Mouse (Mus musculus) cerebellum, adult 9-10 months (tissue): ENCODE measurements around the gene Syne1.

Experiments
- DNase-seq: peaks from one replicate; pipeline ENCODE4 v3.0.0; 2022

Syne1 gene

DNA sequence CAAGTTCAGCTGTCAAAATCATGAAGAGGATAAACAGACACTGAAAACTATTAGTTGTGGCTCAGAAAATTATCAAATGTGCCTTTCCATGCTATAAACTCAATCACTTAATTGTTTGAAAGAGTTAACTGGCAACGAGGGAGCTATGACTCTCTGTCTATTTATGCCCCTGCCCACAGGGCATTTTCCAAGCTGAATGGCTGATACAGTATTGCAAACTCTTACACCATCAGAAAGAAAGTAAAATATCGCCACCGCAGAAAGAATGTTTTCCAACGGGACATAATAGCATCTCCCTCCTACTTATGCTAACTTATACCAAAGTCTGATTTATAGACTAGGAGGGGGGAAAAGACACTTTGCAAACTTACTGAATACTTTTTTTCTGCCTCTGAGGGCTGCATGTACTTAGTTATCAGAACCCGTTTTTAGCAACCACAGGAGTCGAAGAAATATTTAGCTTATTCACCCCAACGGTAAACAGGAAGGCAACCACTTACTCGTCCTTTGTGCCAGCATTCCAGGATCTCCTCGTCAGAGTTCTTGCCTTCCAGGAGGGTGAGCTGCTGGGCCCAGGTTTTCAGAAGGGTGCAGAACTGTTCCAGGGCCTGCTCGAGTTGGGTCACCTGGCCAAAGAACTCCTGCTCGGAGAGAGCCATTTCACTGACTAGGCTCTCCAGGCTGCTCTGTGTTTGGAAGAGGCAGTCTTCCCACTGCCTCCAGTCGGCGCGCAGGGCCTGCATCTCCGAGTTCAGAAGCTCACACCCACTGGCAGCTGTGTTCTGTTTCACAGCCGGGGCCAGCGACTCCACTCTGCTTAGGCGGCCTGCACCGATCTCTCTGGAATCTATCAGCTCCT lies 262.3 kb downstream of the Syne1 start:
- DNase-seq, result no peak

DNA sequence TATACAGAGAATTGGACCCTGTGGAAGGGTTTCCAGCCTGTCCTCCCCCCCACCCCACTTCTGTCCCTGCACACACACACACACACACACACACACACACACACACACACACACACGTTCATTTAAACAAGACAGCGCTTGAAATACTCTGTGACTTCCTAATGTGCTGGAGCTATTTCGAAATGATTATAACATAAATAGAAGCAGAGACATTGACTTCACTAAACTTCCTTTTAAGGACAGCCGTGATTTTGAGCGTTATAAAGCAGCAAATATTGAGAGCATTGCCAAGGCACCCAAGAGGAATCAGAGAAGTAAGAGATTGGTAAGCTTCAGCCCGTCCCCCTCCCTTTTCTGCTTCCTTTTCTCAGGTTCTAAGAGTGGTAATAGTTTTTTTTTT lies 263.0 kb downstream of the Syne1 start:
- no peak for DNase-seq

DNA sequence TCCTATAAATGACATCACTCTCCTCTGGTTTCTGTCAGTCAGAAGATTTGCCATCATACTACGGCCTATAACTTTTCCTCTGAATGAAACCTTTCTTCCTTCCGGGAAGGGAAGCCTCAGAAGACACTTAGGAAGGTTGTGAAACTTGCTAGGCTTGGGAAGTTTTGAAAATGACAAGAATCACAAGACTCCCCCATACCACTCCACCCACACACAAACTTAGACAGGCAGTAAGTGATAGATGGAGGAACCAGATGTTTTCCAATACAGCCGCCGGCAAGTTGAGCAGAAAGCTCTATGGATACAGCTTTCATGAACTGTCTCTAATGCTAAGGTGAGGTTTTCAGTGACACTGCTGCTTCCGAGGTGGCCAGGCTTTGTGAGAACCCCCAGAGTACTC lies 275.5 kb downstream of the Syne1 start:
- no peak for DNase-seq

DNA sequence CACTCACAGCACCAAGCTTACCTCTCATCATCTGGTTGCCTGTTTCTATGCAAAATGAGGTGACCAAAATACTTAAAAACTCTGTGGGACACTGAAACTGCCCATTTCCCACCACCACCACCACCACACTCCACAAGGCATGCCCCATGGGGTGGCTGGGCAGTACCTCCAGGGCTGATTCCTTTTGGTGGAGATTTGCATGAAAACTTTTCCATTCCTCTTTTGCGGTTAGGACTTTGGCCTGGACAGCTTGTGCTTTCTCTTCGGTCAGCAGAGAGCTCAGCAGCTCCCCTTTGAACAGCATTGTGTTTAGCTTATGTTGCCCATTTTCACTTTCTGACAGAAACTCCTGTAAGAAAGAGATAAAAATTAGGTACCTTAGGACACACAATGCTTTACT lies 280.6 kb downstream of the Syne1 start:
- DNase-seq, result no peak

DNA sequence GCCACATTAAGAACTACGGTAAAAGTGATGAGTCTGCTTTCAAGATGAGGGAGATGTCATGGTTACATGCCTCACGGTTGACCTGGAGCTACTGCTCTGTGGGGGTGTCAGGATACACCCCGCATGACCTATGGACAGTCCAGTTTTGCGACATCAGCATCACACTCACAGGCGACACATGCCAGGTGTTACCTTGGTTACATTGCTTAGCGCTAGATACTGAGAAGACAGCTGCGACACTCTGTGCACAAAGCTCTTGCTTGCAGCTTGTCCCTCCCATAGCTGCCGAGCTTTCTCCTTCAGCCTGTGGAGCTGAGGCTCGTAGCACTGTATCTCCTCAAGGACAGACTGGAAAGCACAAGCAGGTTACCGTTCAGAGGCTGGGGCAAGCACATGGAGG lies 286.9 kb downstream of the Syne1 start:
- no peak for DNase-seq

DNA sequence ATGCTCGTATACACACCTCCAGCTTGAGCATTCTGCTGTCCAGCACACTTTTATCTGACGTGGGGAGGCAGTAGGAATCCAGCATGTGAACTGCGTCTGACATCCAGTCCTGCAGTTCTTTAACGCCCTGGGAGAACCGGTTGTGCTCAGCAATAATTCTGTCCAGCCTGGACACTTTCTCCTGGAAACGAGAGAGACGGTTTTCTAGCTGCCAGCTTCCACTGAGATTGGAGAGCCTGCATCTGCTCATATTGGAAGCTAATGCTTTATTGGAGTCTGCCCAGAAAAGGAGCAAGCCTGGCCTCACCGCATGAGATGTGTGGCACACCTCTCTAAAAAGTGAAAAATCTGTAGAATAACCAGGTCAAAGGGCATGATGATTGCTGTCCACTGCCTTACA lies 288.6 kb downstream of the Syne1 start:
- peak; percentile 87 for DNase-seq

DNA sequence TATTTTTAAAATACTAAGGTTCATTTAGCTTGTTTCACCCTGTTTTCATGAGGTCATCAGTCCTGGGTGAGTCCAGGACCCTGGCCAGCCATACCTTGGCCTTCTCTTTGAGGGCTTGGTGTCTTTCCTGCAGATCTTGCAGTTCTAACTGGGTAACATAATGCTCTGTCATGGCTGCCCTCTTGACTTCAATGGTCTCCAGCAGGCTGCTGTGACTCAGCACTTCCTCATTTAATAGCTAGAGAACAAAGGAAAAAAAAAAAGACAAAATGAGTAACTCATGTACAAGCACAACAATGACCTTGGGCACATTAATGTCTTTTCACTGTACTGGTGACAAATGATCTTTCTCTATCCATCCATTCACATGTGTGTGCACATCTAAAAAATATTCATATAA lies 294.6 kb downstream of the Syne1 start:
- DNase-seq, result no peak

DNA sequence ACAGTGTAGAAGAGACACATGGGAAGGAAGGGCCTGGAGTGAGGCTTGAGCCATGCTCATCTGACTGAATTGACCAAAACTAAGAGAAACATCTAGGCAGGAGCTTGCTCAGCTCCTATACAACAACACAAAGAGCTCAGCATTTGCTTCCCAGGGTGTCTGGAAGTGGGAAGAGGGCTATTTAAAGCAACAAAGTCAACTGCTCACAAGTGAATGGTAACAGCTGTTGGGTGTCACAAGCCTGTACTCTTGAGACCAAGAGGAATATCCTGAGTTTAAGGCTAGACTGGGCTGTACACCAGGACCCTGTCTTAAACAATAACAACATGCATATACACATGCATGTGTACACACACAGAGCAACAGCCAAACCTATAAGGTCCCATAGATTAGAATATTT lies 297.5 kb downstream of the Syne1 start:
- DNase-seq, result no peak

DNA sequence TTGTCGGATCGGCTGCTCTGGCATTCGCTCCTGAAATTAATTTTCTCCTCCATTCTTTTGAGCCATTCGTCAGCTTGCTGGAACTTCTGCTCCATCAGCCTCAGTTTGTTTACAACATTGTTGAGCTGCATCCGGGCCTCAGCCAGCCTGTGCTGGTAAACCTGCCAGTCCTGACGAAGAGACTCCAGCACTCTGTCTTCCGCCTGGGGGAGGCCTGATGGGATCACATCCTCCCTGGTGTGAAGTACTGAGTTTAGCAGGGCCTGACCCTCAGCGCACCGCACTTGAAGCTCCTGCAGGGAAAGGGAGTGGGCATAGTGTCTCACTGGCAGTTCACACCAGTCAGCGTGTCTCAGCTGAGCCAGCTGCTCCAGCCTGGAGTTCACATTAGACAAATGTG lies 300.6 kb downstream of the Syne1 start:
- DNase-seq, result no peak

DNA sequence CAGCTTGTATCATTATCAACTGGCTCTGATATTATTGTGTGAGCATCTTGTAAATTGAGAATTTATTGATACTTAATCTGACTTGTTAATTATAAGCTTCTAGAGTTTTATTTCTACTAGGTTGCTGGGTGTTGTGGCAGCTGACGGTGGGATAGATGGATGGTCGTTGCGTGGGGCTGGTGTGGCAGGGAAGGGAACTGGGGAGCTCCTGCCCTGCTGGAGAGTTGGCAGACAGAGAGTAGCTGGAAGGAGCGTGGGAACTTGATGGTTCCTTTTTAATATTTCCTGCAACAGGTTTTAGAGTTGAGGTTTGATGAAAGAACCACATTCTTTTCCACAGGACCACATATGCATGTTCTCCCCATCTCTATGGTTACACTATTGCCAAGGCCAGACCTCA lies 311.6 kb downstream of the Syne1 start:
- no peak for DNase-seq

DNA sequence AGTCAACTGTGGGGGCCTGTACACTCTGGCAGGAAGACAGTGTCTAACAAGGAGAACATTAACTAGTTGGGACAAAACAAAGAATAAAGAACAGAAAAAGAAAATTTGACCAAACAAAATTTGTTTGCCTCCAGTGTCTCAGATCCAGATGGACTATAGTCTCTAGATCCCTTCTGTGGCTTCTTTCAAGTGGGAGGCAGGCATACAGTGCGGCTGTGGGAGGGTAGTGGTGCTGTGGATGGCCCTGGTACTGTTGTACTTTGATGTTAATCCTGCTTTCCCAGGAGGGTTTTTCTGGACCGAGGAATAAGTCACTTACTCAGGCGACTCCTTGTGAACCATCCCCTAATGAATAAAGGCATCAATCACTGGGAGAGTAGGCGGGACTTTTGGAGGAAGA lies 314.4 kb downstream of the Syne1 start:
- DNase-seq, result no peak

DNA sequence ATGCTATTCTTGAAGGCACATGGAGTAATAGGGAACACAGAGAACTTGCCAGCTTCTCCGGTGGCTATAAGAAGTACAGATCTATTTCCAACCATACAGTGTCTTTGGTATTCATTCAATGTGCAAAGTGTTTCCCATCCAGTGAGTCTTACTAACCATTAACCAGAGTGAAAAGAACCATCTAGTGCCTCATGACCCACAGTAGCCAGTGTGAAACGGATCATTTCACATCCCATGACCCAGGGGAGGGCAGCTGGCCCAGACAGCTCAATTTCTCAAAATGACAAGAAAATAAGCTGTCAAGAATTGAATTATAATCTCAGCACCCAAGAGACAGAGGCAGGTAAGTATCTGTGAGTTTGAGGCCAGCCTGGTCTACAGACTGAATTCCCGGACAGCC lies 315.1 kb downstream of the Syne1 start:
- DNase-seq, result no peak

DNA sequence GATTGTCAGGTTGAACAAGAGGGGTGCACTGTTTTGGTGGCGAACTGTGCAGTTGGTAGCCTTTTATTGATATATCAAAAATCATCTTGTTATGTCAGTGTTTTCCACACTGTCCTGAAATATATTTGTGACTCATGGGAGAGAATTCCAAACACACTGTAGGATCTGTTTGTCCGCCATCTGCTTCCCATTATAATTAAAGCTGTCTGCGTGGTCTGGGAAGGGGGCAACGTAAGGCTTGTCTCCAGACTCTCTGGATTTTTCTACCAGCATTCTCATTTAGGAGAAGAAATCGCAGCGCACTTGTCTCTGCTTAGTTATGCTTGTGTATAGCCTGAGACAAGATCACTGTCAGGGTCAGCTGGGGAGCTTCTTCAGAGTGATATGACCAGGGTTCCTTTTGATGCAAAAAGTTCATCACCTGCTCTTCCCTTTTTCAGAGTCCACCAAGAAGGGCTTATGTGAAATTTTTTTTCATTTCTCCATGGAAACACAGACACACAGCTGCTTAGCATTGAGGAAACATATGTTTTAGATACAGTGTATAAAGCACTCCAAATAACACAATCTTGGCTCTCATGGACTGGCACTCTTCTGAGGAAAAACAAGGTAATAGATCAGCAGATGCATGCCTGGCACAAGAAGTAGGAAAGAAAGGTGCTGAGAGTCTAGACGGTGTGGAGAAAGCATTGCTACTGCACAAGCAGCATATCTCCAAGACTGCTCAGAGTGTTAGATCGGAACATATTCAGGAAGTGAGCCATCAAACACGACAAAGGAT lies 316.4 kb downstream of the Syne1 start:
- peak; percentile 44 for DNase-seq

DNA sequence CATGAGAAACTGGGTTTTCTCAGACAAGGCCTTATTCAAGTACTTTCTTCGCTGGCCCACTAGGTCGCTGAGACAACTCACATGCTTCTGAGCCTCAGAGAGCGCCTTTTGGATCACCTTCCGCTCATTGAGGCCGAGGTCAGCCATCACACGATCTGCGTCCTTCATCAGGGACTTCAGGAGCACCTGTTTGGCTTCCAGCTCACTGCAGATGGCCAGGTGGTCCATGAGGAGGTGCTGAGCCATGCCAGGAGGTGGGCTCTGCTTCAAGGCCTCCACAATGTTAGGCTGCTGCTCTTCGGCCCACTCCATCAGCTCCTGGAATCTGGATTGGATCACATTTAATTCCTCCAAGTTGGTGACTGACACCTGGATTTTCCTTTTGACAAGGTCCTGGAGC lies 322.2 kb downstream of the Syne1 start:
- DNase-seq, result peak; percentile 52

DNA sequence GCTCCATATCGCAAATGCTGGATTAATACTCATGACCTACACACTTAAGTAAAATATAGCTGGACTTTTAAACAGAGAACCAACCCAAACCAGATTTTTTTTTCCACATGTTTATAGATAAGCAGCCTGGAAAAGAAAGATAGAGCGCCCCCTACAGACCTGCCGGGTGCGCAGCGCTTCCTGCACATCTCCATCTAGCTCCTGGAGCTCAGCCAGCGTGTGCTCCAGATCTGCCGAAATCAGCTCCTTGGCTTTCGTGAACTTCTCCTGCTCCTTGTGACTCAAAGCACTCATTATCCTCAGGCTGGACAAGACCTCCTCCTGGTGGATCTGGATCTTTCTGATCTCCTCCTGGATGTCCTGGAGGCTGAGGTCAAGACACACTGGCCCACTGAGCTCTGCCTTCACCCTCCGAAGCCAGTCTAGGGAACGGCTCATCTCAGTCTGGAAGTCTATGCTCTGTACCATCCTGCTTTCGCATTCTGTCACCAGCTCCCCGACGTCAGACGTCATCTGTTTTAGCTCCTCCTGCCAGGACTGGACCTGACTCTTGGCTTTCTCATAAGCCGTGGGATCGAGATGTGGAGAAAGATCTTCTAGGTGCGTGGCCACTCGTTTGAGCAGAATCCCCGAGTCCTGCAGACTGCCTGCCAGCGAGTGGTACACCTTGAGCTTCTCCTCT lies 323.7 kb downstream of the Syne1 start:
- DNase-seq, result peak; percentile 70

DNA sequence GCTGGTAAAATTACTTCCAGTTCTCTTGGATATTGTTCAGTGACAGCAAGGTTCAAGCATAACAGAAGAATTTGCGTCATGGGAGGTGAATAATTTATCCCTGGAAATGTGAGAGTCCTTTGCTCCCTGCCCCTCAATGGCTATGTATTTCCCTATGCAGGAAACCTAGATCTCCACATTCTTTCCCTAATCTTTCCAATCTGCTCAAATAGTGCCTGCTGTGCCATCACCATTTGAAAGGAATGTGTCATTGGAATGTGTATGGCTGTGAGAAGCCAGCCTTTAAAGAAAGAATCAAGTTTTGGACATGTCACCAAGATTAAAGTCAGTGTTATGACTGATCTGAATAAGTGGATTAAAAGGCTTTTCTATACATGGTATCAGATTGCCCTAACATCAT lies 335.3 kb downstream of the Syne1 start:
- DNase-seq, result no peak

DNA sequence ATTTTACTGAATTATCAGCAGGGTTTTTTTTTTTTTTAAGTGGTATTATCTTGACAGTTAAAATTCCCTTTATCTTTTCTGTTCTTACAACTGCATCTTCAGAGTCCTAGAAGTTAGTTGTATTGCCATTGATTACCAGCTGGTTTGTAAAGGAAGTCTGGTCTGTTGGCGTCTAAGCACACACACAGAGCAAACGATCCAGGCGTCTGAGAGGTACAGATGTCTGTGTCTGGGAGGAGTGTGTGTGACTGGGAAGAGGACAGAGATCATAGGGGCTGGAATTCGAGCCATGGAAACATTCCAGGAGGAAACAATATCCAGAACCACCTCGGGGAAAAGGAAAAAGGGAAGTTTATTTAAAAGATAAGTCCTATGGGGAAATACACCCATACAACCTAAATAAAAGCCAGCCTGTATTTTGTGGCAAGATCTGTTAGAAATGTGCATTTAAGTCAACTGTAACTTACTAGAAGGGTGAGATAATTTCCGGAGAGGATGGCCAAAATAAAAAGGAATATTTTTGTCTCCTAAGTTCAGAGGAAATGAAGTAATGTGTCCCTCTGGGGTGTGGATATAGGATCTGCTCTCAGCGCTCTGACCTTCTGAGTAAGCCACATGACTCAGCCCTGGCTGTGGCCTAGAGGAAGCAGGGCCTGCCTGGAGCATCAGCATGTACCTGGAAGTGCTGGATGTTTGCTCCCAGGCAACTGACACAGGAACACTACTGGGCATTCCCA lies 343.2 kb downstream of the Syne1 start:
- no peak for DNase-seq

DNA sequence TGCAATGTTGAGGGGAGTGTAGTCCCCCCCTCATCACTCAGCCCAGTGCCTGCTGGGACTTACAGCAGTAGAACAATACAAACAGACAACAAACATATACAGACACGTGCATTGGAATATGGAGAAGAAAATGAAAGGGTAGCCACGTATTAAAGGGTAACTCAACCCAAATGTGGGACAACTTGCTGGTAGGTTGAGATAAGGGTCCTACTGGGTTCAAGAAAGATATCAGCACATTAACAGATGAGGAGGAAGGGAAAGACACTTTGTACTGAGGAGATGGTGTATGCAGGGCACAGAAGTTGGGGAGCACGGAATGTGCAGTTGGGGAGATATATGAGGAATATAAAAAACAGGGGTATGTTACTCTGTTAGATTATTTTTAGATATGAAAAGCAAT lies 345.3 kb downstream of the Syne1 start:
- DNase-seq, result no peak

DNA sequence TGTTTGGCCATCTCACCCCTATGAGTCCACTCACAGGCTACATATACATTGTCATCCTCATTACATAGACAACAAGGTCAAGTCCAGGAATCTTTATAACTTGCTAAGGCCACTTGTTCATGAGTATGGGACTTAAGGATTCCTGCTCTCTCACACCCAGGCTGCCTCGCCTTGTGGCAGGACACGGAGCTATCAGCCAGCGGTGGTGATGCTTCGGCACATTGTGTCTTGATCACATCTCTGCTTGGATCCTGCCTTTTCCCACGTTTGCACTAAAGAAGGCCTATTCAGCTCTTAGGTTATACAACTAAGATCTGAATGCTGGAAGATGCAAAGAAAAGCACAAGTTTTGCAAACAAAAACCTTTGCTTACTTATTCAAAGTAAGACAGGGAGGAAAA lies 345.7 kb downstream of the Syne1 start:
- no peak for DNase-seq

DNA sequence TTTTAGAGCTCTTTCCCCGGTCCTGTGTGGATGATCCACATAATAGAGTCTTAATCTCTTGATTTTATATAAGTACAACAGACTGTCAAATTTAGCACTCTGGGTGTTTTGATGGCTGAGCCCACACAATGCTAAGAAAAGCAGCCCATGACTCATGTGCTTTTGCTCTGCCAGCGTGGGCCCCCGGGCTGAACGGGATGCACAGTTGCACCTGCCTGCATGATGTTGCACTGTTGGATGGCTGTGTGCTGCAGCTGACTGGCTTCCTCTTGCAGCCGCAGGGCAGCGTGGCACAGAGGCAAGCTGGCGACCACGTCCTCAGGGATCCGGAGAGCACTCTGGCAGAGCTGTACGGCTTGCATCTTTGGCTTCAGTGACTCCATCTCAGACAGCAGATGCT lies 347.4 kb downstream of the Syne1 start:
- peak; percentile 66 for DNase-seq

DNA sequence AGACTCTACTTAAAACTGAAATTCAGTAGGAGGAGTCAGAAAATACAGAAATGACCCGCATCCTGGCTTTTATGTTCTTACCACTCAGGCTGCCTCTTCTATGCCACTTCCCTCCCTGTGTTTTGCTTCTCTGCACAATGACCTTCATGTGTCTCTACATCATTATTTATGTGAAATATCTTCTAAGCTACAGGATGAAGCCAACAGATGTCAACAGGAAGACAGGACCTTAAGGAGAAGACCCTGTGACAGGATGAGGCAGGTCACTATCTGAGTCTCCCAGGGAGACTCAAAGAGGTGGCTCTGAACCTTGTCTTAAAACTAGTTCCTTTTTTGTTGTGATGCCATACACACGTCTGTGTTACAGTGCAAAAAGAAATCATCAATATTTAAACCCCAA lies 353.9 kb downstream of the Syne1 start:
- DNase-seq, result no peak

DNA sequence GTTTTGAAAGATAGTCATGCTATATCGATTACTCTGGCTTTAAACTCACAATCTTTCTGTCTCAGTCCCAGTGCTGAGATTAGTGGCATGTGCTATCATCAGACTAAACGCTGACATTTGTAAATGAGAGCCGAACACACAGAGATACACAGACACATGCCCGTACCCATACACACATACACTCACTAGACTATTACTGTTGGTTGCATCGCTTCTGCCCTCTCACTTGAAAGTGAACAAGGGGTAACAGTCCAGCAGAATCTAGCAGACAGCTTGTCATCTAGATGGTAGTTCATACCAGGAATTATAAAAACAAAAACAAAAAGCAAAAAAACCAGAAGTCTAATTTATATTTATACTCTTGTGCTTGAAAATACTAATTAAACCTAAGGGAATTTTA lies 355.0 kb downstream of the Syne1 start:
- DNase-seq, result no peak

DNA sequence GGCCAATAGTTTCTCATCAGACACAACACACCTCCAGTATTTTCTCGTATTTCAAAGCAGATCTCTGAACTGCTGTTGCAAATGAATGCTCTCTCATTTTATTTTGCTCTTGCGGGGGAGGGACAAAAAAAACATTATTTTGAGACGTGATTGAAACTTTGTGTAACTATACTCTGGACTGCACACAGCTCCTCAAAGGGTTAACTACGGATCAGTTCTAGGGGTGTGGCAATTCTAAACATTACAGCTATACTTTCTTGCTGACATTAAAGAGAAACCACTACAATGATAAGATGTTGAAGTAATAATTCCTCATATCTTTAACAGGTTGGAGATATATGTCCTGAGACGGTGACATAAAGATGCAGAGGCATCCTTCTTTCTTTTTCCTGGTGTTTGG lies 356.0 kb downstream of the Syne1 start:
- DNase-seq, result no peak
